Mouse (Mus musculus) mesoderm, embryonic 11.5 days (tissue): ENCODE data around the gene 1520401A03Rik.

Experiments
- DNase-seq: peaks from one replicate; pipeline ENCODE4 v3.0.0-alpha.2; 2012; ENCODE audit warnings: low read depth, low spot score

1520401A03Rik gene

DNA sequence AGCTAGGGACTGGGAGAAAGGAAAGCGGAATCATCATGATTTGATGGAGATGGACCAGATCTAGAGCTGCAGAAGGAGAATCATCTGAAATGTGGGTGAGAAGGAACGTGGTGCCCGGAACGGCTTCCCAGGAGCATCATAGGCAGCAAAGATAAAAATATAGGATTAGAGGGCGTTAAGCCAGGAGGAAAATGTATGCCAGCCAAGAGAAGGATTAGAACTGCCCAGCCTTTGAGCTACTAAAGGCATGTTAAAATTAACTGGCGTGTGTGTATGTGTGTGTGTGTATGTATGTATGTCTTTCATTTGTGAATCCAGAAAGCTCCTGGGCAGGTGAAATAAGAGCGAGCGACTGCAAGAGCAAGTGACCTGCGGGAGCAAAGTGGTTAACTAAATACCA lies 19.3 kb downstream of the 1520401A03Rik start:
- no peak for DNase-seq

- DNase-seq: peak; percentile 93
Observed at GRCm38 (mm10) chr17:23700079-23700478, 22.5 kb downstream of the 1520401A03Rik start.

- no peak for DNase-seq
Observed at GRCm38 (mm10) chr17:23699131-23700077, 23.2 kb downstream of the 1520401A03Rik start.

GRCm38 (mm10) chr17:23695801-23696200 lies 26.8 kb downstream of the 1520401A03Rik start:
- DNase-seq: no peak

GRCm38 (mm10) chr17:23694491-23694890 lies 28.1 kb downstream of the 1520401A03Rik start:
- DNase-seq: no peak

GRCm38 (mm10) chr17:23683856-23684672 lies 38.5 kb downstream of the 1520401A03Rik start, which contains the start of gene Cldn9:
Gene Cldn9 (minus strand): TSS chr17:23684026.
- DNase-seq: no peak

DNA sequence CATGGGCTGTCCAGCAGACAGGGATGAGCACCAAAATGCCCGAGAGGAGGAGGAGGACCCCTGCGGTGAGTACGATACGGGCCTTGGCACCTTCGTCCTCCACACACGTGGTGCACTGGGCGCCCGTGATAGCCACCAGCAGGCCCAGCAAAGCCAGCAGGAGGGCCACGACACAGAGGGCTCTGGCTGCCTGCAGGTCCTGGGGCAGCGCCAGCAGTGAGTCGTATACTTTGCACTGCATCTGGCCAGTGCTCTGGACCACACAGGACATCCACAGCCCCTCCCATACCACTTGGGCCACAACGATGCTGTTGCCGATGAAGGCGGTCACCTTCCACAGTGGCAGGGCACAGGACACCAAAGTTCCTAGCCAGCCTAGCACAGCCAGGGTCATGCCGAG lies 39.4 kb downstream of the 1520401A03Rik start:
- DNase-seq: no peak

DNA sequence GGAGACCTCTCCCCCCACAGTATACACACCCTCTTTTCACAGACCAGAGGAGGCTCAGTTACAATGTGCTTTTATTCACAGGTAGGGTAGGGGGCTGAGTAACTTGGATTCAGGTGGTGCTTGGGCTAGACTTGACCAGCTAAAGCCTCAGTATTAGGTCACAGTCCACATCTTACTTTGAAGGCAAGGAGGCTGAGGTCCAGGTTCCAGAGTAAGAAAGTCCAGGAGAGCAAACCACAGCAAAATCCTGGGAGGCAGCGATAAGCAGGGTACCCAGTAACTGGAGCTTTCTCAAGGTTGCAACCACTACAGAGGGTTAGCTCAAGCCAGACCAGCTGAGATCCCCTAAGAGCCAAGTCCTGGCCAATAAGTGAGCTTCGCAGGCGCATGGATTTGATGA lies 40.1 kb downstream of the 1520401A03Rik start:
- DNase-seq: no peak

GRCm38 (mm10) chr17:23682092-23682491 lies 40.5 kb downstream of the 1520401A03Rik start:
- no peak for DNase-seq

DNA sequence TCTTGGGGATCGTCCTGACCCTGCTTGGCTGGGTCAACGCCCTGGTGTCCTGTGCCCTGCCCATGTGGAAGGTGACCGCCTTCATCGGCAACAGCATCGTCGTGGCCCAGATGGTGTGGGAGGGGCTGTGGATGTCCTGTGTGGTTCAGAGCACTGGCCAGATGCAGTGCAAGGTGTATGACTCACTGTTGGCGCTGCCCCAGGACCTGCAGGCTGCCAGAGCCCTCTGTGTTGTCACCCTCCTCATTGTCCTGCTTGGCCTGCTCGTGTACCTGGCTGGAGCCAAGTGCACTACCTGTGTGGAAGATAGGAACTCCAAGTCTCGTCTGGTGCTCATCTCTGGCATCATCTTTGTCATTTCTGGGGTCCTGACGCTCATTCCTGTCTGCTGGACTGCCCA lies 41.5 kb downstream of the 1520401A03Rik start:
- no peak for DNase-seq

DNA sequence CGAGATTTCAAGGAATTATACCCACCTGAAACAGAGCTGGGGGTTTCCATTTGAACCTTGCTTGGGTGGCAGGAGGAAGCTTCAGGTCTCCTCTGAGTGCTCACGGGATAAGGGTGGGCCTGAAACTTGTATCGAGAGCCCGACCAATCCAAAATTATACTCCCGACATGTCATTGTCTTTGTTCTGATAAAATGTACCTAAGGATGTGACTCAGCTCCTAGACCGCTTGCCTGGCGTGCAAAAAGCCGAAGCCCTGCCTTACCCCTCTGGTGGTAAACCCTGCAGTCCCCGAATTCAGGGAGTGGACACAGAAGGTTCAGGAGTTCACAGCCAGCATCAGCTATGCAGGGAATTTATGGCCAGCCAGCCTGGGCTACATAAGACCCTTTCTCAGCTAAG lies 42.2 kb downstream of the 1520401A03Rik start:
- no peak for DNase-seq

DNA sequence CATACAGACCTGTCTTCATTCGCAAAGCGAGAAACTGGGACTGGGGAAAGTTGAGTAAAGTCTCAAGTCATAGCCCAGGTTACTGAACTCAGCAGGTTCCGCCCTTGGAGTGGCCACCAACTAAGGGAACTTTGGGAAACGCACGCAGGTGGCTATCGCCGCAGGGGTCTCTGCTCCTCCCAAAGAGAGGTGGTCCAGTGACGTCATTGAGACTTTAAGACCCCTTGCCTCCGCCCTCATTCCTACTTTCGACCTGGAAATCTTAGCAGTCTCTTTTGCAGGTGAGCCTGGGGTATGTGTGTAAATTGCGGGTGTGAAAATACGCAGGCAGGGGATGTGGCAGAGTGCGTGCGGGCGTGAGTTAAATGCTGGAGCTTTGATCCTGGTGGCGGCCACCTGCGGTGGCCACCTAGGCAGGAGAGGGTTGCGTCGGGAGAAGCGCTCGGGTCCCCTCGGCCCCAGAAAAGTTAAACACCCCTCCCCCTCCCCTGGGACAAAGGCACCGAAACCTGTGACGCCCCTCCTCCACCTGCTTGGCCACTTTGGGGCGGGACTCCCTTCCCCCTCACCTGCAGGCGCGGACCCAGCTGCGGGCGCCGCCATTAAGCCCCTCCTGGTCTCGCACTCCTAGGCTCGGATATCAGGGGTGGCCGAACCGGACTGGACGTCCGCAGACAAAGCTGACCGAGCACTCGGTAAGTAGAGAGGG lies 43.3 kb downstream of the 1520401A03Rik start, which contains the start of gene Cldn6:
Cldn6 (plus strand) TSS at position 123 of the 709 bp plus-strand sequence.
- no peak for DNase-seq

DNA sequence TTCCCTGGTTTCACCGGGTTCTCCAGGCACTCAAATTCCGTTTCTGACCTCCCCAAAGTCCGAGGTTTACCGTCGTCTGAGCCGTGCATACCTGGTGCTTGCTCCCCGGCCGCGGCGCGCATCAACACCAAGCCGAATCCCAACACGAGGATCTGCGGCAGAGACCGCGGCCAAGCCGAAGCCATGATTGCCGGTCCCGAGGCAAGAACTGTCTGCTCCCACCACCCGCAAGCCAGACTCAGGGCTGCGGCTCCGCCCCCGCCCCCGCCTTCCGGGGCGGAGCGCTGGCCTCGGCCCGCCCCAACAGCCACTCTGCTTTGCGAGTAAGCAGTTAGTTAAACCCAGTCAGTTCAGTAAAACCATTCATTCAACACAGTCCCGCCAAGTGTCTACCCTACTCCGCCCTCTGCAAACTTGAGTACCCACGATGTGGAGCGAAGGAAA lies 45.3 kb downstream of the 1520401A03Rik start, which contains the start of gene Tnfrsf12a:
Tnfrsf12a (minus strand) TSS at position 233 of the 444 bp plus-strand sequence.
- peak; percentile 81 for DNase-seq

DNA sequence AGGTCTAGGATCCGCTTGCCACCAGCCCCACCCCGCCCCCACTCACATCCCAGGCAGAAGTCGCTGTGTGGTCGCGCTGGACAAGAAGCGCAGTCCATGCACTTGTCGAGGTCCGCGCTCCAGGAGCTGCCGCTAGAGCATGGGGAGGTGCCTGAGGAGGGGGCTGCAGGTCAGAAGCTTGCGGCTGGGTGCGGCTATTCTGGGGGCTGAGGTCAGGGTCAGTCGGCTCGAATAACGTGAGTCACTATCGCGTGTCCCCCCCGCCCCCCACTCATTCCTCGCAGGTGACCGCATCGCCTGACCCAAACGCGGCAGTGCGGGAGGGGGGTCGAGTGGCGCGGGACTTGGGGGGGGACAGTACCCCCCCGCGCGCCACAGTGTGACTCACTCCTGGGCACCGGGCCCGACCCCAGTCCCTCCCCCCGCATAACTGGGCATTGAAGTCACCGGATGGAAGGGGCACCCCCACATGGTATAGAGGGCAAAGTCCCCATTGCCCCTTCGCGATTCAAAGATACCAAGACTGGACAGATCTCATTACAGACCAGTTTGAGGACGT lies 46.0 kb downstream of the 1520401A03Rik start:
- no peak for DNase-seq

GRCm38 (mm10) chr17:23675564-23676281 lies 46.9 kb downstream of the 1520401A03Rik start:
- no peak for DNase-seq

- DNase-seq: no peak
Observed at GRCm38 (mm10) chr17:23675127-23675526, 47.5 kb downstream of the 1520401A03Rik start.

GRCm38 (mm10) chr17:23674271-23674952 lies 48.2 kb downstream of the 1520401A03Rik start:
- DNase-seq: no peak

GRCm38 (mm10) chr17:23673424-23674073 lies 49.0 kb downstream of the 1520401A03Rik start, which contains the start of the genes Hcfc1r1 and Thoc6:
Gene Hcfc1r1 (plus strand): TSS chr17:23673596.
Gene Thoc6 (minus strand): TSS chr17:23673882.
- DNase-seq: peak; percentile 94

- no peak for DNase-seq
Observed at GRCm38 (mm10) chr17:23672761-23673160, 49.8 kb downstream of the 1520401A03Rik start.
